Mouse (Mus musculus) MEL (cell line): ENCODE measurements around the gene Bcl3.

ENCODE experiments used
- MAFK ChIP-seq: IDR thresholded peaks from 2 replicates; pipeline ENCODE4 v1.6.1; 2011; ENCODE audit warnings: low read depth, mild to moderate bottlenecking, low read length, improper control_type of control experiment, borderline replicate concordance
- TAL1 ChIP-seq: IDR thresholded peaks from 2 replicates; pipeline ENCODE4 v1.6.1; 2012; ENCODE audit warnings: mild to moderate bottlenecking, inconsistent platforms, low read length, moderate library complexity, mixed read lengths

- TF ChIP-seq TAL1 (no peak), MAFK (no peak)
Observed at GRCm38 (mm10) chr7:19784764-19785535, 37.6 kb downstream of the Bcl3 start.
